Mouse (Mus musculus) midbrain, postnatal 0 days (tissue): ENCODE measurements at regions not wholly inside any gene's neighbourhood (a gene's known extent, or its start where the extent isn't known, plus 50 kb on each side); places are given as distances from the start of the nearest gene placed in this dataset.
"Not testable (repeated sequence)": the region's sequence is repeated elsewhere in the genome, so short reads cannot be mapped to it uniquely, and the experiment has no call there.

Experiments
- ATAC-seq: fragments of 200-750 bp; cut with Nextera tagmentation; 2 replicates; pipeline ENCODE4 v1.8.0; 2017; ENCODE audit warnings: moderate number of reproducible peaks, mild to moderate bottlenecking, moderate TSS enrichment, moderate library complexity; ENCODE audit not compliant: low FRiP score
- DNase-seq: peaks from one replicate; pipeline ENCODE4 v3.0.0-alpha.2; 2015; ENCODE audit warnings: low spot score
- H3K27ac ChIP-seq: fragments of 300-500 bp; sonication (generic); 2 replicates; pipeline ENCODE4 v1.5.1; 2014; ENCODE audit warnings: low read depth, mild to moderate bottlenecking, low read length, mixed read lengths
- H3K27me3 ChIP-seq: fragments of 300-500 bp; sonication (generic); 2 replicates; pipeline ENCODE4 v1.6.1; 2014; ENCODE audit warnings: low read length, control low read depth, mixed read lengths; ENCODE audit not compliant: insufficient read depth
- H3K36me3 ChIP-seq: fragments of 300-500 bp; sonication (generic); 2 replicates; pipeline ENCODE4 v1.6.1; 2014; ENCODE audit warnings: low read length, control low read depth, mixed read lengths; ENCODE audit not compliant: insufficient read depth
- H3K4me1 ChIP-seq: fragments of 300-500 bp; sonication (generic); 2 replicates; pipeline ENCODE4 v1.6.1; 2014; ENCODE audit warnings: mild to moderate bottlenecking, control low read depth, antibody characterized with exemption, low read length, mixed read lengths; ENCODE audit not compliant: insufficient read depth
- H3K4me2 ChIP-seq: fragments of 300-500 bp; sonication (generic); 2 replicates; pipeline ENCODE4 v1.6.1; 2014; ENCODE audit warnings: low read depth, mild to moderate bottlenecking, low read length, mixed read lengths; ENCODE audit not compliant: poor library complexity, severe bottlenecking
- H3K4me3 ChIP-seq: fragments of 300-500 bp; sonication (generic); 2 replicates; pipeline ENCODE4 v1.5.1; 2014; ENCODE audit warnings: low read depth, mild to moderate bottlenecking, low read length, moderate library complexity
- H3K9ac ChIP-seq: fragments of 300-500 bp; sonication (generic); replicated peaks from 2 replicates; pipeline ENCODE4 v1.6.1; 2014; ENCODE audit warnings: mild to moderate bottlenecking, low read length, moderate library complexity, mixed read lengths; ENCODE audit not compliant: poor library complexity, severe bottlenecking
- H3K9me3 ChIP-seq: fragments of 300-500 bp; sonication (generic); 2 replicates; pipeline ENCODE4 v1.6.1; 2016; ENCODE audit warnings: low read length, control low read depth
- CTCF ChIP-seq: IDR thresholded peaks from 2 replicates; pipeline ENCODE4 v1.5.1; 2016; ENCODE audit warnings: antibody characterized with exemption, mild to moderate bottlenecking
- WGBS: fragments of 180-500 bp; shearing (Covaris S2); extraction: QIAGEN DNeasy Blood & Tissue Kit; methylation state at CpG from one replicate; pipeline ENCODE4 v1.1.7; 2014; 5-methylcytosine and 5-hydroxymethylcytosine counted together

DNA sequence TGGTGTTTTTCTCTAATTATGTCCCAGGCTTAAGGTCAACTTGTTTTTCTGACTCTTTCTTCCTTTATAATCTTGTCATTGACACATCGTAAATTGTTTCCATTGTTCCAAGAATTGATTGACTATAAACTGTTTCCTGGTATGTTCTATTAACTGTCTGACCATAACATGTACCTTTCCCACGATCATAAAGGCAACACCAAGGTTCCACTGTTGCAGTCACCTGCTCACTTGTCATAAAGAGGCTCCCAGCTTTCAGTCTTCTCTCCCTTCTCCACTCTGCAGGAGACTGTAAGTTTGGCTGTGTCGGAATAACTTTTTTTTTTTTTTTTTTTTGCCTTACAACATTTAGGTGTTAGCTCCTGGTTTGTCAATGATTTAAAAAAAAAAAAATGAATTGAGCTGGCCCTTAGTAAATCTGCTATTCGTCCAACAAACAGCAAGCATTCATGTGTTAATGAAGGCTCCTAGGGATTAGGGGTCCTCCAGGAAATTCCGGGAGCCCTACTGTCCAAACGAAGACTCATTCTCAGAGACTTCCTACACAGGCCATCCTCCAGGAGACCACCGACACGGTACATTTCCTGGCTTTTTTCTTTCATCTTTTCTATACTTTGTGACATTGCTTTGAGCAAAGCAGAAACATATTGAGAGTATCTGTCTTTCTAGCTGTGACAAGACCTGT is 122.2 kb upstream of the Trim24 start:
- H3K4me3 ChIP-seq: no peak overlapping the region
- ATAC-seq: no peak
- 40% methylated on average over 8 of the region's 8 CpGs for WGBS

DNA sequence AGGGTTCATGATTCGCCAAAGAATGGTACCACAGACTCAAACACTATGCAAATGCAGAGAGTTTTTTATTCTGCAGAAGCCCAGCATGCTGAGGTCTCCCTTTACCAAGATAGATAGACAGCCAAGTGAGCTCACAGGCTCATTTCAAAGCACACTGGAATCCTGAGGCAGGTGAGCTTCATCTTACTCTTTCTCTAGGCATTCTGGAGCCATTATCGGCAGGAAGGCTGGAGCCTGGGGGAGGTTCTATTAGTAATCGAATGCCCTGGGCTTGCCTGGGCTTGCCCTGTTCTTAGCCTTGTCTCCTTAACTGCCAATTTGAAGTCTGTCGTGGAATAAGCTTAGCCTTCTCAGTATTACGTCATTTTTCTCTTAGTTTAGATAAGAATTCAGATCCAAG is 121.6 kb upstream of the Trim24 start:
- no peak for TF ChIP-seq CTCF
- H3K4me1 ChIP-seq: no peaks in the 10 kb centered on the region
- H3K9me3 ChIP-seq: no peaks in the 10 kb centered on the region
- no peak overlapping the region for H3K4me2 ChIP-seq
- no peak overlapping the region for H3K9ac ChIP-seq
- H3K36me3 ChIP-seq: no peaks in the 10 kb centered on the region
- DNase-seq (no peak), ATAC-seq (no peak)
- no peak overlapping the region for H3K27ac ChIP-seq
- 84% methylated on average over 5 of the region's 5 CpGs for WGBS
- H3K27me3 ChIP-seq: no peaks in the 10 kb centered on the region
- no peak overlapping the region for H3K4me3 ChIP-seq

More for the DNA sequence above, 122.2 kb upstream of the Trim24 start:
- Histone ChIP-seq H3K9me3 (no peaks in the 10 kb centered on the region), H3K9ac (no peak overlapping the region), H3K4me1 (no peaks in the 10 kb centered on the region), H3K27me3 (no peaks in the 10 kb centered on the region), H3K4me2 (no peak overlapping the region), H3K27ac (no peak overlapping the region), H3K36me3 (no peaks in the 10 kb centered on the region)
- TF ChIP-seq CTCF: no peak
- DNase-seq: no peak

DNA sequence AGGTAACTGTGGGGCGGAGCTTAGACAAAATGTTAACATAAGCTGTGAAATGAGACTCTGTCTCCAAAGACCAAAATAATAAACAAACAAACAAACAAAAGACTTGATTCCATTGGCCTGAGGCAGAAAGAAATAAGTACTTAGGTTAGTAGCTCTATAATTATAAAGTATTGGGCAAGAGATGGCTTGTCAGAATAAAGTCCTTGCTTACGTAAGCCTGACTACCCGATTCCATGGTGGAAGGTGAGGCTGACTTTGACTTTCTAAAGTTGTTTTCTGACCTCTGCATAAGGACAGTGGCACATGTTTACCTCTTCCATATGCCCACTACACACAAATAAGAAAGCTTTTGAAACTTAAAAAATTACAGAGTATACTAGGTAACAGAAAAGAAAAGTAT is 120.3 kb upstream of the Trim24 start:
- no peak overlapping the region for H3K27ac ChIP-seq
- no peak overlapping the region for H3K4me2 ChIP-seq
- no peak for ATAC-seq
- H3K4me3 ChIP-seq: no peak overlapping the region
- H3K36me3 ChIP-seq: no peaks in the 10 kb centered on the region
- no peak for DNase-seq
- no peaks in the 10 kb centered on the region for H3K27me3 ChIP-seq
- no peak overlapping the region for H3K9ac ChIP-seq
- no peaks in the 10 kb centered on the region for H3K4me1 ChIP-seq
- no peaks in the 10 kb centered on the region for H3K9me3 ChIP-seq
- TF ChIP-seq CTCF: no peak
- WGBS: 97% methylated on average over 3 of the region's 3 CpGs

DNA sequence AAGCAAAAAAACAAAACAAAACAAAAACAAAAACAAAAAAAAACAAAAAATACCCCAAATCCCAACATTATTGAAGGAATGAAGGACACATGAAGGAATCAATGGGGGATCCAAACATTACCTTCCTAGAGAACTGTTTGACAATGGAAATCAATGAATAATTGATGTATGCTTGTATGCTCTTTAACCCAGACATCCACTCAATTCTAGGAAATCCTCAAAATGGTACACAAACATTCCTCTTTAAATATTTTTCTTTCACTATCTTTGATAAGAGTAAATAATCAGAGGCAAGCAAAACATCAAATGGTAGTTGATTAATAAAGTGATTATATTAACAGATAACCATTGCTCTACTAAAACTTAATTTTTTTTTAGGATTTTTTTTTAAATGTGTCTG is 118.9 kb upstream of the Trim24 start:
- DNase-seq: no peak
- Histone ChIP-seq H3K4me2 (no peak overlapping the region), H3K9me3 (no peaks in the 10 kb centered on the region), H3K36me3 (no peaks in the 10 kb centered on the region), H3K9ac (no peak overlapping the region), H3K27ac (no peak overlapping the region), H3K4me1 (no peaks in the 10 kb centered on the region), H3K4me3 (no peak overlapping the region), H3K27me3 (no peaks in the 10 kb centered on the region)
- TF ChIP-seq CTCF: no peak
- ATAC-seq: no peak

DNA sequence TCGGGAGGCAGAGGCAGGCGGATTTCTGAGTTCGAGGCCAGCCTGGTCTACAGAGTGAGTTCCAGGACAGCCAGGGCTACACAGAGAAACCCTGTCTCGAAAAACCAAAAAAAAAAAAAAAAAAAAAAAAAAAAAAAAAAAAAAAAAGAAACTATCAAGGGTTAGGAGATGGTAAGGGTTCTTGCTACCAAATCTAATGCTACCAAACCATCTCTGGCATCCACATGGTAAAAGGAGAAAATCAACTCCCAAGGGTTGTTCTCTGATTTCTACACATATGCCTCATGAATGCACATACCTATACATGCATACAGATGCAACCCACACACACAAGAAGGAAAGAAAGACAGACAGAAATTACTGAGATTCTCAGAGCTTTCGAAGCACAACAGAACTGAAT is 109.6 kb upstream of the Trim24 start:
- H3K9me3 ChIP-seq, H3K4me3 ChIP-seq, H3K27ac ChIP-seq, ATAC-seq, H3K36me3 ChIP-seq, H3K9ac ChIP-seq, H3K4me1 ChIP-seq, DNase-seq, H3K27me3 ChIP-seq, H3K4me2 ChIP-seq: not testable (repeated sequence)
- 89% methylated on average over 4 of the region's 5 CpGs for WGBS

DNA sequence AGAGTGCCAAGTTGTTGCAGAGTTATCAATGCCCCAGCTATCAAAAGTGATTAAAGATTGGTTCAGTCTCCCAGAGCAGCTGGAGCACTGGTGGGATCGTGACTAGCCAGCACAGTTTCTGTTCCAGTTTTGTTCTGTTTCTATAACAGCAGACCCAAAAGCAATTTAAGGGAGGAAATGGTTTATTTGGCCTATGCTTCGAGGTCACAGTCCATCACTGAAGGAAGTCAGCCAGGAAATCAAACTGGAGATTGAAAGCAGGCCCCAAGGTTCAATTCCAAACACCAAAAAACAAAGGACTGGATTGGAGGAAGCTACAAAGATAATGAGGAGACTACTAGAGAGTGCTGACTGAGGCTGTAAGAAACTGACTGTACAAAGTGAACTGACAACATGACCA is 107.6 kb upstream of the Trim24 start:
- no peak overlapping the region for H3K4me3 ChIP-seq
- H3K36me3 ChIP-seq: no peaks in the 10 kb centered on the region
- H3K4me1 ChIP-seq: no peaks in the 10 kb centered on the region
- H3K9me3 ChIP-seq: no peaks in the 10 kb centered on the region
- H3K27ac ChIP-seq: no peak overlapping the region
- ATAC-seq (no peak), DNase-seq (no peak)
- H3K4me2 ChIP-seq: no peak overlapping the region
- WGBS: 75% methylated on average over 2 of the region's 2 CpGs
- TF ChIP-seq CTCF: no peak
- H3K9ac ChIP-seq: no peak overlapping the region
- H3K27me3 ChIP-seq: no peaks in the 10 kb centered on the region
